Mouse (Mus musculus) brain, embryonic 14.5 days (tissue): ENCODE measurements around the gene Ephb1.

Source experiments
- CTCF ChIP-seq: fragments of 200-500 bp; IDR thresholded peaks from 2 replicates; pipeline ENCODE4 v1.5.1; 2012; ENCODE audit warnings: inconsistent platforms, mild to moderate bottlenecking, moderate library complexity, borderline replicate concordance; ENCODE audit not compliant: insufficient read depth, insufficient read length; ENCODE audit errors: extremely low read depth
- POLR2A ChIP-seq: fragments of 200-500 bp; IDR thresholded peaks from 2 replicates; pipeline ENCODE4 v1.6.1; 2012; ENCODE audit warnings: mild to moderate bottlenecking, inconsistent platforms, borderline replicate concordance; ENCODE audit not compliant: poor library complexity, insufficient read depth, insufficient read length, severe bottlenecking; ENCODE audit errors: extremely low read depth

DNA sequence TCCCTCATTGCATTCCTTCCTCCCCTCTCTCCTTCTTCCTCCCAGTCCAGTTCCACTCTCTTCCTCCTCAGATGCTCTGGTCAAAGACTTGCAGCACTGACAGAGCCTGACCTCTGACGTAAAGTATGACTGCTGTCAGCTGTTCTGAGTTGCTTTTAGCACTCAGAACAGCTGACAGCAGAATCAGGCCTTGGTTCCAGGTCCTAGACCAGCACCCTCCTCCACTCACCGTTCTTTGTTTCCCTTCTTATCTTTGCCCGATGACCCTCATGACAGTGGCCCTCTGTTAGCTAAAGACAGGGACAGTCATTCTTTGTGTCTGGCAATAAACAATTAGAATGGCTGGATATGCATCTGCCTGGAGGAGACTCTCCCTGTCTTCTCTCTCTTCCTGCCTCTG, 49.7 kb downstream of the Ephb1 start:
- TF ChIP-seq CTCF, result no peak
- TF ChIP-seq POLR2A, result no peak
